23 mouse cellular contexts compared by ENCODE assay signal in genomic region chr5:33743481-33743880, GRCm38 (mm10). TPM values are rescaled to one million over a fixed set of nuclear protein-coding genes. Genes with fewer than 3 reads are reported as not detected.
DNase-seq lines count a peak whose midpoint lies in the region; ATAC-seq lines count a peak whose summit lies in the region.
"Had no signal": no experiment of that assay in that cellular context is flagged by ENCODE, and none has a peak within 500 bp of the region (broad histone marks: within the 10 kb centered on the region; RNA-seq: fewer than 3 reads in every experiment).

No protein-coding gene starts in this region.

- DNase-seq in adrenal gland, adult 8-10 months = peak; percentile 33
- no peak for DNase-seq in adrenal gland, postnatal 10 days
- no peak for DNase-seq in heart, adult 18-20 months
- no peak for DNase-seq in heart, adult 8-10 months (ENCODE audit: low spot score)
- peak; percentile 43 to 46 for DNase-seq in adrenal gland, postnatal 36 days
- DNase-seq: cerebellum, adult 18-20 months; cerebellum, adult 9-11 months; cerebellum, postnatal 36 days; gastrocnemius, postnatal 10 days; kidney, adult 18-20 months; kidney, postnatal 14 days had no signal

- peaks cover 12% of the 10 kb centered on the region for H3K4me1 ChIP-seq in heart, embryonic 12.5 days (replicated peaks)
- peaks cover 12% of the 10 kb centered on the region for H3K4me1 ChIP-seq in heart, embryonic 16.5 days (ENCODE audit: control insufficient read depth, insufficient read depth, low read length)
- H3K4me1 ChIP-seq: embryonic facial prominence, embryonic 13.5 days; forebrain, embryonic 12.5 days; hindbrain, embryonic 10.5 days; intestine, embryonic 15.5 days; kidney, embryonic 15.5 days had no signal

- no peak overlapping the region for H3K4me3 ChIP-seq in heart, embryonic 12.5 days
- H3K4me3 ChIP-seq in heart, embryonic 16.5 days (ENCODE audit: low read length) = no peak overlapping the region
- H3K4me3 ChIP-seq: embryonic facial prominence, embryonic 13.5 days; forebrain, embryonic 12.5 days; hindbrain, embryonic 10.5 days; intestine, embryonic 15.5 days; kidney, embryonic 15.5 days had no signal

- H3K36me3 ChIP-seq in heart, embryonic 12.5 days = peaks cover 82% of the 10 kb centered on the region
- H3K36me3 ChIP-seq in heart, embryonic 16.5 days (ENCODE audit: control insufficient read depth, insufficient read depth) = peaks cover 36% of the 10 kb centered on the region

- 51% methylated on average over 8 of the region's 8 CpGs for WGBS in heart, embryonic 12.5 days
- 43% methylated on average over 8 of the region's 8 CpGs for WGBS in heart, embryonic 16.5 days

- H3K9ac ChIP-seq in heart, embryonic 12.5 days = no peak overlapping the region
- no peak overlapping the region for H3K9ac ChIP-seq in heart, embryonic 16.5 days (ENCODE audit: low read length)
- H3K9ac ChIP-seq: embryonic facial prominence, embryonic 13.5 days; forebrain, embryonic 12.5 days; hindbrain, embryonic 14.5 days; intestine, embryonic 15.5 days; kidney, embryonic 15.5 days had no signal

- peak overlapping the region; percentile 40; the same call in 1 of the 2 replicates for H3K27ac ChIP-seq in heart, embryonic 12.5 days (ENCODE audit: poor library complexity, severe bottlenecking)
- peak overlapping the region; percentile 56 for H3K27ac ChIP-seq in heart, embryonic 16.5 days (ENCODE audit: low read length)
- H3K27ac ChIP-seq: embryonic facial prominence, embryonic 13.5 days; forebrain, embryonic 12.5 days; hindbrain, embryonic 10.5 days; hindbrain, embryonic 14.5 days; intestine, embryonic 15.5 days; kidney, embryonic 15.5 days had no signal

- no peaks in the 10 kb centered on the region for H3K9me3 ChIP-seq in heart, embryonic 12.5 days (replicated peaks)
- H3K9me3 ChIP-seq in heart, embryonic 16.5 days (replicated peaks; ENCODE audit: control insufficient read depth, low read length) = no peaks in the 10 kb centered on the region
- H3K9me3 ChIP-seq: embryonic facial prominence, embryonic 13.5 days; forebrain, embryonic 12.5 days; hindbrain, embryonic 10.5 days; intestine, embryonic 15.5 days; kidney, embryonic 15.5 days had no signal

- no peak for ATAC-seq in heart, embryonic 12.5 days (ENCODE audit: insufficient number of reproducible peaks, low FRiP score)
- no peak for ATAC-seq in heart, embryonic 16.5 days (replicated peaks; ENCODE audit: extremely low read depth, insufficient read depth, low FRiP score)
- ATAC-seq: activated CD4-positive, CD25-positive, alpha-beta regulatory T cell, adult 4 months; forebrain, embryonic 16.5 days; intestine, embryonic 15.5 days; Patski had no signal

- H3K4me2 ChIP-seq in heart, embryonic 12.5 days = no peak overlapping the region
- no peak overlapping the region for H3K4me2 ChIP-seq in heart, embryonic 16.5 days (ENCODE audit: low read depth, low read length)
- H3K4me2 ChIP-seq: embryonic facial prominence, embryonic 13.5 days; forebrain, embryonic 12.5 days; hindbrain, embryonic 14.5 days; intestine, embryonic 15.5 days; kidney, embryonic 15.5 days had no signal

- no peaks in the 10 kb centered on the region for H3K27me3 ChIP-seq in heart, embryonic 12.5 days (replicated peaks)
- H3K27me3 ChIP-seq in heart, embryonic 16.5 days (ENCODE audit: control insufficient read depth, insufficient read depth, low read length) = no peaks in the 10 kb centered on the region
- H3K27me3 ChIP-seq: CH12.LX; embryonic facial prominence, embryonic 13.5 days; forebrain, embryonic 12.5 days; intestine, embryonic 15.5 days; kidney, embryonic 15.5 days; Patski had no signal

RNA-seq across cellular contexts. Expression of gene Fgfr3, which starts 22.0 kb away (rescaled TPM):
- 1 to 10 TPM; 2.4 to 4.1 (median 3.1) TPM for total RNA-seq in adrenal gland, adult 8-10 months (2022)
- total RNA-seq in adrenal gland, postnatal 10 days (2021) = 1 to 10 TPM; 4.8 to 8.8 TPM
- polyA plus RNA-seq in heart, embryonic 12.5 days (2016; fragmentation: Nextera tagmentation; extraction: Ambion mirVana) = 6.3 and 7.9 TPM in 2 replicates
- 10 to 100 TPM; 10.3 to 11.9 TPM for total RNA-seq in heart, adult 18-20 months (2021)
- 3.9 and 8.8 TPM in 2 replicates for polyA plus RNA-seq in heart, embryonic 16.5 days (2015; fragmentation: Nextera tagmentation; extraction: Ambion mirVana)
- total RNA-seq in heart, adult 8-10 months (2022) = 10 to 100 TPM in 2 of 4 experiments, 1 to 10 TPM in 2; 5.7 to 10.7 (median 9.3) TPM
- total RNA-seq in adrenal gland, postnatal 36 days (2021) = 1 to 10 TPM; 2.4 to 3.8 TPM

RNA-seq across cellular contexts. Expression of gene Letm1, which starts 39.1 kb away (rescaled TPM):
- total RNA-seq in adrenal gland, adult 8-10 months (2022) = 100 to 1,000 TPM in 2 of 4 experiments, 10 to 100 TPM in 2; 96.8 to 124 (median 103) TPM
- 100 to 1,000 TPM; 160 to 165 TPM for total RNA-seq in adrenal gland, postnatal 10 days (2021)
- polyA plus RNA-seq in heart, embryonic 12.5 days (2016; fragmentation: Nextera tagmentation; extraction: Ambion mirVana) = 51.7 and 53.1 TPM in 2 replicates
- total RNA-seq in heart, adult 18-20 months (2021) = 100 to 1,000 TPM; 141 to 143 TPM
- polyA plus RNA-seq in heart, embryonic 16.5 days (2015; fragmentation: Nextera tagmentation; extraction: Ambion mirVana) = 45.8 and 52.4 TPM in 2 replicates
- 100 to 1,000 TPM; 135 to 149 (median 141) TPM for total RNA-seq in heart, adult 8-10 months (2022)
- total RNA-seq in adrenal gland, postnatal 36 days (2021) = 100 to 1,000 TPM; 132 to 134 TPM

Comparison
In these comparisons a context has a peak if more than half of its experiments do, and no peak if none do; other contexts are left out.
1. DNase-seq: peak in adrenal gland, adult 8-10 months (single experiment) and adrenal gland, postnatal 36 days (2 of 2); none in adrenal gland, postnatal 10 days (single experiment), heart, adult 18-20 months (0 of 2) and heart, adult 8-10 months (single experiment).